Mouse (Mus musculus) leukemia stem cell, adult 10-12 weeks (primary cell): Measurements from ENCODE around the gene Tmem45b. TPM values are rescaled to one million over a fixed set of nuclear protein-coding genes. Genes with fewer than 3 reads are reported as not detected.

ENCODE experiments used
- polyA plus RNA-seq: library from polyadenylated mRNA; stranded (reverse); fragments of >175 nt; gene quantifications from 2 replicates; pipeline ENCODE4 v1.2.3, GENCODE M21; 2012; ENCODE audit warnings: low replicate concordance

The Tmem45b gene
- not detected in 2 replicates for polyA plus RNA-seq

DNA sequence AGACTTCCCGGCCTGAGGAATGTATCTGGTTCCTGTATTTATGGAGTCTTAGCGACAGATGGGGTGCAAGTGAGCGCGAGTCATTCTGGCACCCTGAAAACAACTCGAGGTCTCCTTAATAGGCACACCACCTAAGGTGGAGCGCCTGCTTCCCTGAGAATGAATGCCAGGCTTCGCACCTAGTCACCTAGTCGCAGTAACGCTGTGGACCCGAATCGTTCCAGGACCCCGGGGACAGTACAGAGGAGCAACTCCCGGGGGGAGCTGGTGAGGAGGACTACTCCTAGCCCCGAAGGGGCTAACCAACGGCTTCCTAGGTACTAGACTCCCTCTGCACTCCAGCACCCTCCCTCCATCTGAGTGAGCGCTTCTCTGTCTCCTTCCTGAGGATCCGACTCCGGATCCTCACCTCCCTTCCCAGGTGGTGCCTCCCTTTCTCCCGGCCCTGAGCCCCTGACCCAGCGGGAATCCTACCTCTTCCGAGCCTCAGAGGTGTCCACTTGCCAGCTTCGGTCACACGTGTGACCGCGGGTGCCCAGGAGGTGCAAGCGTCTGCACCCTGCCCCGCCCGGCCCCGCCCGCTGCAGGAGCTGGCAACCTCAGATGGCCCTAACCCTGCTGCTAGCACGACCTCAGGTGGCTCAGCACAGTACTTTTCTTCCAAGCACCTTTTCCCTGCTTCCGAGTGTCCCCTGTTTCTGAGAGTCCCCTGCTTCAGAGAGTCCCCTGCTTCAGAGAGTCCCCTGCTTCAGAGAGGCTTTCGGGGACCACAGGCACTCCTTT lies at the start of gene Tmem45b:
Gene Tmem45b, minus strand, starts transcription at position 771 of the 783 bp plus-strand sequence.

DNA sequence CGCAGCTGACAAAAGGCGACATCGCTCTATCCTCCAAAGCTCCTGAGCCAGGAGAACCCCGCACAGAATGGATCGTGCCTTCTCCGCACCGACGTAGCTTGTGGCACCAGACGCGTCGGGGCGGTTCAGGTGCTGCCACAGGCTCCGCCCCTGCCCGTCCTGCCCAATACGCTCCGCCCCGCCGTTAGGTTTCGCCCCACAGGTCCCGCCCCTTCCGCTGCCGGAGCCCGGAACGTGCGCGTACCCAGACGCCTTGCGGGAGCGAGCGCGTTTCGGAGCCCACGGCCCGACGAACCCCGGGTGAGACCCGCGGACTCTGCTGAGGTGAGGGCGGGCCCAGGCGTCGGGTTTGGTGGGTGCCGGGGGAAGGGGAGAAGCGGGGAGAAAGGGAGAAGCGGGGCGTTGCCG lies 78.3 kb downstream of the Tmem45b start, which contains the start of gene Nfrkb:
Gene Nfrkb, plus strand, starts transcription at position 246 of the 408 bp plus-strand sequence.

Other genes starting within 250 kb of the Tmem45b start
- gene Prdm10, start 183.9 kb downstream of the Tmem45b start, polyA plus RNA-seq, result 3.4 and 9.3 TPM in 2 replicates
- gene Nfrkb, start 78.3 kb downstream of the Tmem45b start, polyA plus RNA-seq, result 1.8 and 23.0 TPM in 2 replicates